Mouse (Mus musculus): ENCODE results near the gene Iglon5. TPM values are rescaled to one million over a fixed set of nuclear protein-coding genes. Genes with fewer than 3 reads are reported as not detected.

Gene Iglon5
- polyA plus RNA-seq, 1 experiment from 2014 or later = 7.7 TPM

DNA sequence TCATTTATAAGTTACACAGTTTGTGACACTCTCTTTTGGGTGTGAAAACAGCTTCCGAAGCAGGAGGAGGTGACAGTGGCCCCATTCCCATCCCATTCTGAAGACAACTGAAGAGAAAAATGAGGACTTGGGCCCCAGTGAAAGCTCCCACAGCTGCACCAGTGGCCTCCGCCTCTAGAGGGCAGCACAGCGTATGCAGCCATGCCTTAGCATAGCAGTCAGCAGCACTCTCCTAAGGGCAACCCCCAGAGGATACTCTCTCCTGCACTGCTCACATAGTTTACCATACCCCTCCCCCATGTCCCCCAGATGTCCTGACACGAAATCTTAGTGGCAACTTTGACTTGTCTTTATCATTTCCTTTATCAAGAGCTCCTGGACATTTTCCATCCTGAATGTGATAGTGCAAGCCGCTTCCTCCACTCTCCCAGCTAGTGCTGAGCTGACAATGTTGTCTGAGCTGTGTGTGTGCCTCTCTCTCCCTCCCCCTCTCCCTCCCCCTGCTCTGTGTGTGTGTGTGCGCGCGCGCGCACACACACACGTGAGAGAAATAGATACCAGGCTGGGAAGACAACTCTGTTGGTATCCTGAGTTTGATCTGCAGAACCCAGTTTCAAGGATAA, 66.8 kb downstream of the Iglon5 start:
- H3K27ac ChIP-seq (ENCODE audit: low read length) = no peak overlapping the region
- peak; percentile 94 for ATAC-seq
- H3K9me3 ChIP-seq (replicated peaks; ENCODE audit: control insufficient read depth, low read length, poor library complexity, severe bottlenecking) = no peaks in the 10 kb centered on the region
- no peaks in the 10 kb centered on the region for H3K4me1 ChIP-seq (ENCODE audit: control insufficient read depth, insufficient read depth, low read length)
- peak overlapping the region; percentile 30 for H3K4me2 ChIP-seq (ENCODE audit: low read length)
- H3K4me3 ChIP-seq (ENCODE audit: low read depth, low read length) = no peak overlapping the region
- no peaks in the 10 kb centered on the region for H3K36me3 ChIP-seq (ENCODE audit: control insufficient read depth, insufficient read depth, low read length)
- no peak overlapping the region for H3K9ac ChIP-seq (ENCODE audit: low read depth, low read length)
- WGBS = 7% methylated on average over 11 of the region's 11 CpGs
- H3K27me3 ChIP-seq (ENCODE audit: control insufficient read depth, insufficient read depth, low read depth, low read length) = no peaks in the 10 kb centered on the region

Small RNA genes within 50 kb of the gene (microRNA-seq; reads per million reads assigned to microRNA genes)
- not detected for gene Mir7051

Other genes with a start within 250 kb of the Iglon5 start
- 24.6 and 26.0 TPM in 2 replicates for gene Zfp715, start 176.8 kb downstream of the Iglon5 start, polyA plus RNA-seq (2015; fragmentation: Nextera tagmentation; extraction: Ambion mirVana)
- gene Siglecf, start 138.7 kb downstream of the Iglon5 start, polyA plus RNA-seq (2015; fragmentation: Nextera tagmentation; extraction: Ambion mirVana) = 0.18 and 0.22 TPM in 2 replicates
- gene Siglecg, start 81.9 kb downstream of the Iglon5 start, polyA plus RNA-seq (2015; fragmentation: Nextera tagmentation; extraction: Ambion mirVana) = not detected in 2 replicates
- gene Lim2, start 62.4 kb downstream of the Iglon5 start, polyA plus RNA-seq (2015; fragmentation: Nextera tagmentation; extraction: Ambion mirVana) = not detected in 2 replicates
- gene Nkg7, start 53.0 kb downstream of the Iglon5 start, polyA plus RNA-seq (2015; fragmentation: Nextera tagmentation; extraction: Ambion mirVana) = not detected in 2 replicates
- not detected in 2 replicates for gene Cldnd2, start 49.3 kb downstream of the Iglon5 start, polyA plus RNA-seq (2015; fragmentation: Nextera tagmentation; extraction: Ambion mirVana)
- gene Etfb, start 46.0 kb downstream of the Iglon5 start, polyA plus RNA-seq (2015; fragmentation: Nextera tagmentation; extraction: Ambion mirVana) = 96.3 and 105 TPM in 2 replicates
- 0.36 and 1.2 TPM in 2 replicates for gene Gm45233, start 45.9 kb downstream of the Iglon5 start, polyA plus RNA-seq (2015; fragmentation: Nextera tagmentation; extraction: Ambion mirVana)
- 15.5 and 15.7 TPM in 2 replicates for gene Vsig10l, start 26.9 kb downstream of the Iglon5 start, polyA plus RNA-seq (2015; fragmentation: Nextera tagmentation; extraction: Ambion mirVana)
- not detected in 2 replicates for gene 4931406B18Rik, start 15.9 kb upstream of the Iglon5 start, polyA plus RNA-seq (2015; fragmentation: Nextera tagmentation; extraction: Ambion mirVana)
- gene Cd33, start 54.4 kb upstream of the Iglon5 start, polyA plus RNA-seq (2015; fragmentation: Nextera tagmentation; extraction: Ambion mirVana) = 0.67 and 1.4 TPM in 2 replicates
- 9.1 and 9.9 TPM in 2 replicates for gene Zfp658, start 72.2 kb upstream of the Iglon5 start, polyA plus RNA-seq (2015; fragmentation: Nextera tagmentation; extraction: Ambion mirVana)
- gene Zfp719, start 89.5 kb upstream of the Iglon5 start, polyA plus RNA-seq (2015; fragmentation: Nextera tagmentation; extraction: Ambion mirVana) = 15.6 and 17.1 TPM in 2 replicates
- gene Zfp819, start 117.1 kb upstream of the Iglon5 start, polyA plus RNA-seq (2015; fragmentation: Nextera tagmentation; extraction: Ambion mirVana) = 0.40 and 0.55 TPM in 2 replicates
- 0.10 and 0.21 TPM in 2 replicates for gene Ceacam18, start 144.6 kb upstream of the Iglon5 start, polyA plus RNA-seq (2015; fragmentation: Nextera tagmentation; extraction: Ambion mirVana)
- gene Siglece, start 170.1 kb upstream of the Iglon5 start, polyA plus RNA-seq (2015; fragmentation: Nextera tagmentation; extraction: Ambion mirVana) = 0.16 and 0.32 TPM in 2 replicates
- gene Ctu1, start 181.9 kb upstream of the Iglon5 start, polyA plus RNA-seq (2015; fragmentation: Nextera tagmentation; extraction: Ambion mirVana) = 26.4 and 27.8 TPM in 2 replicates
- gene Klk14, start 200.3 kb upstream of the Iglon5 start, polyA plus RNA-seq (2015; fragmentation: Nextera tagmentation; extraction: Ambion mirVana) = not detected in 2 replicates
- 0.19 and 0.20 TPM in 2 replicates for gene Klk13, start 222.5 kb upstream of the Iglon5 start, polyA plus RNA-seq (2015; fragmentation: Nextera tagmentation; extraction: Ambion mirVana)

Measured in midbrain, embryonic 16.5 days (tissue).